Mouse (Mus musculus): ENCODE measurements around the gene Celf1.

- TF ChIP-seq CTCF (IDR thresholded peaks at IDR 0.05; ENCODE audit: low read depth) = no peak
- TF ChIP-seq EP300 (IDR thresholded peaks at IDR 0.05; ENCODE audit: low read depth) = no peak
Observed at GRCm38 (mm10) chr2:90976590-90976989, 36.4 kb downstream of the Celf1 start.
